Mouse (Mus musculus): ENCODE data around the gene Mblac1.
"Not testable (repeated sequence)": the region's sequence is repeated elsewhere in the genome, so short reads cannot be mapped to it uniquely, and the experiment has no call there.

Mblac1 gene

DNA sequence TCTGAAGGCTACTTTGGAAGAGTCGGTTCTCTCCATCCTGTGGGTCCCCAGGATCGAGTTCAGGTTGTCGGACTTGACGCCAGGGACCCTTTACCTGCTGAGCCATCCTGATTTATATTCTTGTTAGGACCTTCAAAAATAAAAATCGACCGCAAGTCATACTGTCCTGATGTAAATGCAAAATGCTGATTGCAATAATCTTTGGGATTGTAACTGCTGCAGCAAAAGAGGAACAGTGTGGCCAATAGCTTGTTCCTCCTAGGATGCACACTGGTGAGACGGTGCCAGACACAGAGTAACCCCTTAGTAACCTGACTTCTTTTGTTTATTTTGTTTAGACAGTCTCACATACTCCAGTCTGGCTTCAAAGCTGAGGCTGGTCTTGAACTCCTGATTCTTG lies 1.3 kb downstream of the Mblac1 start:
- TF ChIP-seq POU5F1 (IDR thresholded peaks at IDR 0.05; ENCODE audit: borderline replicate concordance, low read length) (no peak), NANOG (IDR thresholded peaks at IDR 0.05; ENCODE audit: borderline replicate concordance, low read length) (no peak), CTCF (conservative IDR thresholded peaks at IDR 0.05; ENCODE audit: low read length) (no peak)
- H3K4me1 ChIP-seq (replicated peaks; ENCODE audit: low read depth, low read length): peaks cover 19% of the 10 kb centered on the region
- H3K36me3 ChIP-seq (ENCODE audit: insufficient read depth, low read length): peaks cover 30% of the 10 kb centered on the region
- H3K9me3 ChIP-seq (ENCODE audit: low read length): 0 out of 2 replicates have a peak, but pooled peaks cover 2% of the 10 kb centered on the region
- peaks cover 9% of the 10 kb centered on the region; the same call in 1 of the 2 replicates for H3K27me3 ChIP-seq (ENCODE audit: insufficient read depth, low read length)
- no peak overlapping the region; the same call in 1 of the 2 replicates for H3K4me3 ChIP-seq (replicated peaks; ENCODE audit: low read length)

DNA sequence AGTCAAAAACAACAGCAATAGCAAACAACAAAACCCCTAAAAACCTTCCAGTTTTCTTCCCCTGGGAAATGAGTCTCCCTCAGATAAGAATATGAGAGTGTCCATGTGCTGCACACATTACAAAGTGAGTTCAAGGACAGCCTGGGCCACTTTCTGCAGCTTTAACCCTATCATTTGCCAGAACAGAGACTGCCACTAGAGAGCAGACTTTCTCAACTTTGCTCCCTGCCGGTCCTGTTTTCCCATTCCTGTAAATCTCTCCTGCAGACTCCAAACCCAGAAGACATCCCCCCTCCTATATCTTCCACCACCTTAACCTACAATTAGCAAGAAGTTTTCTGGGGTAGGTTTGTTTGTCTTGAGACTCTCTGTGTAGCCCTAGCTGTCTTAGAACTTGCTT lies 5.5 kb downstream of the Mblac1 start:
- Histone ChIP-seq H3K36me3 (ENCODE audit: insufficient read depth, low read length) (no peaks in the 10 kb centered on the region), H3K4me1 (replicated peaks; ENCODE audit: low read depth, low read length) (peaks cover 13% of the 10 kb centered on the region), H3K4me3 (replicated peaks; ENCODE audit: low read length) (no peak overlapping the region), H3K27me3 (ENCODE audit: insufficient read depth, low read length) (peaks cover 8% of the 10 kb centered on the region; the same call in 1 of the 2 replicates), H3K9me3 (ENCODE audit: low read length) (peaks cover 38% of the 10 kb centered on the region)
- no peak for TF ChIP-seq POU5F1 (IDR thresholded peaks at IDR 0.05; ENCODE audit: borderline replicate concordance, low read length)
- TF ChIP-seq CTCF (conservative IDR thresholded peaks at IDR 0.05; ENCODE audit: low read length): no peak
- no peak for TF ChIP-seq NANOG (IDR thresholded peaks at IDR 0.05; ENCODE audit: borderline replicate concordance, low read length)

DNA sequence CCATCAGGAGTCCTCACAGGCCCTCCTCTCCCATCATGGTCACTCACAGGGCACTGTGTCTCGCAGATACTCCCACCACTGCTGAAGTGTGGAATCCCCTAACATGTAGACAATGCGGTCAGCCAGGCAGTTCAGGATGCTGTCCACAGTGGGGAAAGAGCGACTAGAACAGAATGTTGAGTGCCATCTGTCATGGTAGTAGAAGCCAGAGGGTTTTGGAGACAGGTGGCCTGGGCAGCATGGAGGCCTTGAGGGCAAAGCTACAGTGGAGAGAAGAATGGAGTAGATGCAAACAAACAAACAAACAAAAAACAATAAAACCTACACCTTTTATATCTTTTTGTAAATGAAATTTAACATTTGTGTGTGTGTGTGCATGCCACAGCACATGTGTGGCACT lies 8.0 kb downstream of the Mblac1 start:
- Histone ChIP-seq H3K27me3 (ENCODE audit: insufficient read depth, low read length) (no peaks in the 10 kb centered on the region), H3K36me3 (ENCODE audit: insufficient read depth, low read length) (no peaks in the 10 kb centered on the region), H3K4me1 (replicated peaks; ENCODE audit: low read depth, low read length) (no peaks in the 10 kb centered on the region), H3K4me3 (replicated peaks; ENCODE audit: low read length) (no peak overlapping the region), H3K9me3 (ENCODE audit: low read length) (peaks cover 53% of the 10 kb centered on the region)
- TF ChIP-seq NANOG (IDR thresholded peaks at IDR 0.05; ENCODE audit: borderline replicate concordance, low read length) (no peak), CTCF (conservative IDR thresholded peaks at IDR 0.05; ENCODE audit: low read length) (no peak), POU5F1 (IDR thresholded peaks at IDR 0.05; ENCODE audit: borderline replicate concordance, low read length) (no peak)

DNA sequence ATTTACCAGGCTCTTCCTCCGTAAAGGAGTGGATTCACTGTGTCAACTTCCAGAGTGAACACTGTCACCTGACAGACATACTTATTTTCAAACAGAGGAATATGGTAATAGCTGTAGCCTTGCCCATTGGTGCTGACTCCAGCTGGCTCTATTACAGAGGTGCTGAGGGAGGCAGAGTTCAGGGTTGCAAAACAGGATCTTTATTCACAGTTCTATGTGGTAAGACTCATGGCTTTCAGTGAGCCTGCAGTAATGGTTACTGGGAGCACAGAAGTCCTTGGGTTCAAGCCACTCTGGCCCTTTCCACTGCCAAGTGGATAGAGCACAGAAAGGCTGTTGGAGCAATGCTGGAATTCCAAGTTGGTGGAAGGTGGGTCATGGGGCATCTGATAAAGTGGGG lies 13.1 kb downstream of the Mblac1 start:
- no peaks in the 10 kb centered on the region for H3K36me3 ChIP-seq (ENCODE audit: insufficient read depth, low read length)

DNA sequence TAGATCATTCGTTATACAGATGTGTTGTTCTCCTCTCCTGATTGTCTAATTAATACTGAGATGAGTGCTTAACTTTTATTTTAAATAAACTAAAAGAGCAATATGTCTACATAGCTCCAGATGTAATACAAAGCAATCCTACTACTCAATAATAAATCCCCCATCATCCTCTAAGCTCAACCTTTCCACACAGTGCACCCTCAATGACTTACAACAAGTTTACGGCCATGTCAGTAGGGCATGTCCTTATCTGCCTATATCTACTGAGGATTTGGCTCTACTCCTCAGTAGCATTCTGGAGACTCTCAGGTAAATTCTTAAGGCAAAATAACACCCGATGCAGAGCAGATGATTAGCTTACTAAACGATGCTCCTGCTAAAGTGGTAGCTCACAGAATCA lies 13.8 kb downstream of the Mblac1 start:
- Histone ChIP-seq H3K4me3 (replicated peaks; ENCODE audit: low read length) (no peak overlapping the region), H3K9me3 (ENCODE audit: low read length) (peaks cover 72% of the 10 kb centered on the region), H3K27me3 (ENCODE audit: insufficient read depth, low read length) (no peaks in the 10 kb centered on the region), H3K36me3 (ENCODE audit: insufficient read depth, low read length) (no peaks in the 10 kb centered on the region), H3K4me1 (replicated peaks; ENCODE audit: low read depth, low read length) (no peaks in the 10 kb centered on the region)
- TF ChIP-seq CTCF (conservative IDR thresholded peaks at IDR 0.05; ENCODE audit: low read length) (no peak), POU5F1 (IDR thresholded peaks at IDR 0.05; ENCODE audit: borderline replicate concordance, low read length) (no peak), NANOG (IDR thresholded peaks at IDR 0.05; ENCODE audit: borderline replicate concordance, low read length) (no peak)

More for the DNA sequence above, 13.1 kb downstream of the Mblac1 start:
- H3K4me3 ChIP-seq (replicated peaks; ENCODE audit: low read length): no peak overlapping the region
- TF ChIP-seq POU5F1 (IDR thresholded peaks at IDR 0.05; ENCODE audit: borderline replicate concordance, low read length): no peak
- no peak for TF ChIP-seq NANOG (IDR thresholded peaks at IDR 0.05; ENCODE audit: borderline replicate concordance, low read length)
- no peak for TF ChIP-seq CTCF (conservative IDR thresholded peaks at IDR 0.05; ENCODE audit: low read length)
- no peaks in the 10 kb centered on the region for H3K27me3 ChIP-seq (ENCODE audit: insufficient read depth, low read length)
- H3K4me1 ChIP-seq (replicated peaks; ENCODE audit: low read depth, low read length): no peaks in the 10 kb centered on the region
- peaks cover 73% of the 10 kb centered on the region for H3K9me3 ChIP-seq (ENCODE audit: low read length)

DNA sequence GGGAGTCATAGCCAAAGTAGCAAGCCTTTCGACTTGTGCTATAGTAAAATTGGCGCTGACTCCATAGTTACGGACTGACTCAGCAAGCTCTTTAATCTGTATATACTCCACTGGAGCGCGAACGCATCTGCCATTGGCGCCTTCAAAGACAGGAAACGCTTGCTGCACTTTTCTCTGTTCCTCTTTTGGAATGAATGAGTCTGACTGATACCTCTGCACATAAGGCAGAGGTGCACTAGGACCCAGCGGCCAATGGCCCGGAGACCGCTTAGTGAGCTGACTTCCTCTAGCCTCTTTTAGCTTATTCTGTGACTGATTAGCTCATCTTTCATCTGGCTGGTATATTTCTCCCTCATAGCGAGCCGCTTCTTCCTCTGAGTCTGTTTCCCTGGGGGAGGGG lies 22.5 kb downstream of the Mblac1 start:
- not testable (repeated sequence) for H3K27me3 ChIP-seq (ENCODE audit: insufficient read depth, low read length); H3K4me1 ChIP-seq (replicated peaks; ENCODE audit: low read depth, low read length); H3K36me3 ChIP-seq (ENCODE audit: insufficient read depth, low read length)
- peak overlapping the region; percentile 49 for H3K4me3 ChIP-seq (replicated peaks; ENCODE audit: low read length)
- H3K9me3 ChIP-seq (ENCODE audit: low read length): peaks cover 35% of the 10 kb centered on the region

DNA sequence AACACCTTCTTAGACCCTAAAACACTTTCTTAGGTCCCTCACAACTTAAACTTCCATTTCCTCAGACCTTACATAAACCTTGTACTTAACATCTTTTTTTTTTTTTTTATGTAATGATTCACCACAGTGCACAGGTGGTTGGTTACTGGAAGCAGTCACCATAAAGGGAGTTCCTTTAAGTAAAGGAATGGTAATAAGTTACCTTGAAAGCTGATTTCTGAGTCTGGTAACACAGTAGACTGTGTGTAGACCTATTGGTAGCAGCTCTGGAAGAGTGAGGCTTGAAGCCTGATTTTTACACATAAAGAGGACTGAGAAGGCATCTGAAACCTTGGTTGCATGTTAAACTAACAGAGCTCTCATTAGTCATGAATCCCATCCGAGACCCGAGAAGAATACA lies 25.8 kb downstream of the Mblac1 start:
- H3K9me3 ChIP-seq (ENCODE audit: low read length): peaks cover 12% of the 10 kb centered on the region
- no peaks in the 10 kb centered on the region for H3K27me3 ChIP-seq (ENCODE audit: insufficient read depth, low read length)
- TF ChIP-seq CTCF (conservative IDR thresholded peaks at IDR 0.05; ENCODE audit: low read length): no peak
- no peaks in the 10 kb centered on the region for H3K4me1 ChIP-seq (replicated peaks; ENCODE audit: low read depth, low read length)
- H3K36me3 ChIP-seq (ENCODE audit: insufficient read depth, low read length): no peaks in the 10 kb centered on the region
- H3K4me3 ChIP-seq (replicated peaks; ENCODE audit: low read length): no peak overlapping the region

DNA sequence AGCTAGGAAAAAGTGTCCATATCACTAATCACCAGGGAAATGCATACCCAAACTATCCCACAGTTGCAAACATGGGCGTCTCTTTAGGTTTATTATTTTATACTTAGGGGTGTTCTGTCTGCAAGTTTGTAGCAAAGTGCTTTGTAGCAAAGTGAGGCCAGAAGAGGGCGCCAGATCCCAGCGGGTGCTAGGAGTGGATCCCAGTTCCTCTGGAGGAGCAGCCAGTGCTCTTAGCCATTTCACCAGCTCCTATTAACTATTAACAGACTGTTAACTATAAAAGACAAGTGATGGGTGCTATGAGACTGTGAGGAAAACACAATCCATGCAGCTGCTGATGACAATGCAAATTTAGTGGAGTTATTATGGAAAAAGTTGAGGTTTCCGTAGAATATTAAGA lies 28.0 kb downstream of the Mblac1 start:
- Histone ChIP-seq H3K27me3 (ENCODE audit: insufficient read depth, low read length) (no peaks in the 10 kb centered on the region), H3K36me3 (ENCODE audit: insufficient read depth, low read length) (no peaks in the 10 kb centered on the region), H3K4me1 (replicated peaks; ENCODE audit: low read depth, low read length) (no peaks in the 10 kb centered on the region), H3K4me3 (replicated peaks; ENCODE audit: low read length) (no peak overlapping the region), H3K9me3 (ENCODE audit: low read length) (peaks cover 2% of the 10 kb centered on the region)
- TF ChIP-seq CTCF (conservative IDR thresholded peaks at IDR 0.05; ENCODE audit: low read length) (peak; percentile 95), POU5F1 (IDR thresholded peaks at IDR 0.05; ENCODE audit: borderline replicate concordance, low read length) (no peak)

DNA sequence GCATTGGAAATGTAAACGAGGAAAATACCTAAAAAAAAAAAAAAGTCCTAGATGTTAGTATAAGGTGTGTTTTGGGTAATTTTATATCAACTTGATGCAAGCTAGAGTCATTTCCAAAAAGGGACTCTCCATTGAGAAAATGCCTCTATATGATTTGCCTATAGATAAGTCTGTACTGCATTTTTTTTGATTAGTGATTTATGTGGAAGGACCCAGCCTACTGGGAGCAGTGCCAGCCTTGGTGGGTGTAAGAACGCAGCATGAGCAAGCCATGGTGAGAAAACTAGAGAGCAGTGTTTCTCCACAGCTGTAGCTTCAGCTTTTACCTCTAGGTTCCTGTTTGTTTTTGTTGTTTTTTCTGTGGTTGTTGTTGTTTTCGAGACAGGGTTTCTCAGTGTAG lies 29.2 kb downstream of the Mblac1 start:
- no peaks in the 10 kb centered on the region for H3K27me3 ChIP-seq (ENCODE audit: insufficient read depth, low read length)
- H3K4me1 ChIP-seq (replicated peaks; ENCODE audit: low read depth, low read length): no peaks in the 10 kb centered on the region
- H3K9me3 ChIP-seq (ENCODE audit: low read length): no peaks in the 10 kb centered on the region
- H3K4me3 ChIP-seq (replicated peaks; ENCODE audit: low read length): no peak overlapping the region
- no peaks in the 10 kb centered on the region for H3K36me3 ChIP-seq (ENCODE audit: insufficient read depth, low read length)
- TF ChIP-seq POU5F1 (IDR thresholded peaks at IDR 0.05; ENCODE audit: borderline replicate concordance, low read length) (no peak), CTCF (conservative IDR thresholded peaks at IDR 0.05; ENCODE audit: low read length) (no peak), NANOG (IDR thresholded peaks at IDR 0.05; ENCODE audit: borderline replicate concordance, low read length) (no peak)
